Mouse (Mus musculus): ENCODE results near the gene Eif1ad. TPM values are rescaled to one million over a fixed set of nuclear protein-coding genes. Genes with fewer than 3 reads are reported as not detected.
"Not testable (repeated sequence)": the region's sequence is repeated elsewhere in the genome, so short reads cannot be mapped to it uniquely, and the experiment has no call there.

Eif1ad gene
- 26.0 and 39.5 TPM in 2 replicates for polyA plus RNA-seq (2012; ENCODE audit: insufficient read depth, insufficient read length, missing spikeins)

DNA sequence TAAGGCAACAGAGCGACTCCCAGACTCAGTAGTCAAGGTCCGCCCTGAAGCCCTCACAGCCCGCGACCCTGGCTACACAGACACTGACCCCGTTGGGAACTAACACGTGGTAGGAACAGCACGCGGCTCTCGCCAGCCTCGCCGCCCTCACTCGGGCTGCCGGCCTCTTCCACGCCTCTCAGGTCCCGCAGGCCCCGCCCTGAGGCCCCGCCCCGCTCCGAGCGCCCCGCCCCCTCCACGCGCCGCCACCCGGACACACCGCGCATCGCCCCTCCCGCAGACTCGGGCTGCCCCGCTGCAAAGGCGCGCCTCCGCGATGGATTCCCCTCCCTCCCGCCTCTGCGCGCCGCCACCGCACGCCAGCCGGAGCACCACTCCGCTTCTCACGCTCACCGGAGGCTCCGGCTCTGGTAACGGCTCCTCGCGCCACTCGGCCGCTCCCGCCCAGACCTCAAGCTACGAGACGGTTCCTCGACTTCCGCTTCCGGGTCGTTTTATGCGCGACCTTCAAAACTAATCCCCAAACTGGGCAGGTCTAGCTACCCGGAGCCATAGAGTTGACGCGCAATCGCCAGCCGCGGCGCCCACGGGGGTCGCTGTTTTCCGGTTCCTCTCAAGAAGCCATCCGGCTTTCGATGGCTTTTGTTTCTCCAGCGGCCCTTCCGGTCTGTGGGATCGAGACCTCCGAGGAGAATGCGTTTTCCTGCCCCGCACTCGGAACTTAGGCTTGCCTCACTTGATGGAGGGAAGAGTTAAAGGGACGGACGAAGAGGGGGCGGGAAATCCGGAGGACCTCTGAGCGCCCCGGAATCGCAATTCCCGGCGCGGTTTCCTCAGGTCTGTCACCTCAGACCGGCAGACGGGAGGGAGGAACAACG lies at the start of gene Eif1ad:
Gene Eif1ad, plus strand, starts transcription at position 567 of the 878 bp plus-strand sequence.
- Histone ChIP-seq H3K4me3 (ENCODE audit: insufficient read depth, low read depth, low read length) (peak within 1 kb of the TSS; percentile 85), H3K27ac (replicated peaks; ENCODE audit: low read depth, low read length) (peak within 1 kb of the TSS; percentile 94), H3K4me1 (ENCODE audit: control insufficient read depth, insufficient read depth, insufficient read length, low read length) (peaks cover 20% of the 10 kb centered on the region)

DNA sequence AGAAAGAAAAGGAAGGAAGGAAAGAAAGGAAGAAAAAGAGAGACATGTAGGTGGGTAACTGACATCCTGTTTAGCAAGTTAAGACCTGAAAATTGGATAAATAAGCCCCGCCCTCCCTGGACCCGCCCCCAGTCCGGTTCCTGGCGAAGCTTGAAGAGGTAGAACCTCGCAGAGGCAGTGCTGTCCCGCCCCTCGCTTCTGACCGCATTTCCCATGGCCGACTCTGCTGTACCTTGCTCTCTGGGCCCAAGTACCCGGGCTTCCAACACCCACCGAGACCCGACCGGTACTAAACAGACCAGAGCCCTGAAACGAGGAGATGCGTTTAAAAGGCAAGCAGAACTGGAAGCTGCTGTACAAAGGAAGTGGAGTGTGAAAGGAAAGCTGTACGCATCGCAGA lies 42.7 kb upstream of the Eif1ad start:
- no peak overlapping the region for H3K27ac ChIP-seq (replicated peaks; ENCODE audit: low read depth, low read length)
- no peak overlapping the region for H3K4me3 ChIP-seq (ENCODE audit: insufficient read depth, low read depth, low read length)
- H3K4me1 ChIP-seq (ENCODE audit: control insufficient read depth, insufficient read depth, insufficient read length, low read length): no peaks in the 10 kb centered on the region

DNA sequence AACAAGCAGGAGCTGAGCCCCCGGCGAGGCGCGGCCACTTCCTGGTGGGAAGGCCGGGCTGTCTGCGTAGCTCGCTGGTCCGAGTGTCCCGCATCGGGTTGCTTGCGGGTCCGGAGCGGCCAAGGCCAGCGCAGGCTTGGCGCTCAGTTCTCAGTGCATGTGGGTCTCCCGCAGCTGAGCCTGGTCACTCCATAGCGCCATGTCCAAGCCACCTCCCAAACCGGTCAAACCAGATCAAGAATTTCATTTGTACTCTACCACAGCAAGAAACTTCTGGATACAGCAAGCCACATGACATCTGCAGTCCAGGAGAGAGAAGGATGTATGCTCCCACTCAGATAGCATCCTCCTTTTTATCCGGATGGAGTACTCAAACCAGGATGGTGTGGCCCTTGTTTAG lies 38.6 kb upstream of the Eif1ad start:
- Histone ChIP-seq H3K27ac (replicated peaks; ENCODE audit: low read depth, low read length) (no peak overlapping the region), H3K4me1 (ENCODE audit: control insufficient read depth, insufficient read depth, insufficient read length, low read length) (no peaks in the 10 kb centered on the region), H3K4me3 (ENCODE audit: insufficient read depth, low read depth, low read length) (no peak overlapping the region)

DNA sequence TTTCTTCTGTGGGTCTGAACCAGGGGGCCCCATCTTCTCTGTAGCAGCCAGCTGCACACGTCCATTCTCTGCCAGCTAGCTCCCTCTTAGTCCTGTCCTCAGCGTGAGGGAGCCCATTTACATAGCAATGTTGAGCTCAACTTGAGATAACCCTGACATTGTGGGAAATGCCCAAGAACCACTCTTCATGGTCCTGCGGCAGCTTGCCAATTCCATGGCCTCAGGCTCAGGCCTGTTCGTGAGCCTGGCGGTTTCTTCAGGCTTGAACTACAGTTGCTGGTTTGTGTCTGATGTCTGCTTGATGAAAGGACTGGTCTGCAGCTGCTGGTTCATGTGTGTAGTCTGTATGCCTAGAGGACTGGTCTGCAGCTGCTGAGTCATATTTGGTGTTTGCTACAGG lies 31.8 kb upstream of the Eif1ad start:
- H3K27ac ChIP-seq (replicated peaks; ENCODE audit: low read depth, low read length): no peak overlapping the region
- H3K4me1 ChIP-seq (ENCODE audit: control insufficient read depth, insufficient read depth, insufficient read length, low read length): no peaks in the 10 kb centered on the region
- no peak overlapping the region for H3K4me3 ChIP-seq (ENCODE audit: insufficient read depth, low read depth, low read length)

DNA sequence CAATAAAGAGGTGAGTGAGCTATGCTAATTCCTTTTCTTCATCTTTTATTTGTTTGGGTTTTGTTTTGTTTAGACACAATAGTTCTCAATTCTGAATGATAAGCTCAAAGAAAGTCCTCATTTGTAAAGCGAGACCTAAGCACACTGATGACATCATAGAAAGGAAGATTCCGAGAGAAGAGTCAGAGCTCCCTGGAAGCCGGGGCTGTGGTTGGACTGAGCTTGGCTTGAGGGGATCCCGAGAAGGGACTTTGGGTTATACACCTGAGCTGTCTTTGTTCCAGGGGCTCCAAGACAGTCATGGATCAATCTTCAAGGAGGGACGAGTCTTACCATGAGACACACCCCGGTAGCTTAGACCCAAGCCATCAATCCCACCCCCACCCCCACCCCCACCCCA lies 31.1 kb upstream of the Eif1ad start, which contains the start of gene Catsper1:
Gene Catsper1, plus strand, starts transcription at position 301 of the 400 bp plus-strand sequence.
- Histone ChIP-seq H3K4me3 (ENCODE audit: insufficient read depth, low read depth, low read length) (no peak within 1 kb of the TSS), H3K4me1 (ENCODE audit: control insufficient read depth, insufficient read depth, insufficient read length, low read length) (no peaks in the 10 kb centered on the region), H3K27ac (replicated peaks; ENCODE audit: low read depth, low read length) (no peak within 1 kb of the TSS)

DNA sequence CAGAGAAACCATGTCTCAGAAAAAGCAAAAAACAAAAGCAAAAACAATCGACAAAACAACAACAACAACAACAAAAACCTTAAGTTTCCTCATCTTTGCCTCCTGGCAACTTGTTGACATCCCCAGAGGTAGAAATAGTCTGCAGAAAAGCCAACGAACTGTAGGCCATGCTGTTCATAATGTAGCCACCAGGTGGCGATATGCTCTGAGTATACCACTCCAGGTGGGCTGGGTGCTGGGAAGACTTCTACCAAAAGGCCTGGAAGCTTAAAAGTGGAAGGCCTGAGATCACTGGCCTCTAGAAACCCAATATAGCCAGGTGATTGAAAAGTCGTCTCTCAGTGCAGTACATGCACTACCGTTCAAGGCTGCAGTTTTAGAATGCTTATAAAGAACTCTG lies 28.6 kb upstream of the Eif1ad start:
- H3K4me3 ChIP-seq (ENCODE audit: insufficient read depth, low read depth, low read length): no peak overlapping the region
- H3K4me1 ChIP-seq (ENCODE audit: control insufficient read depth, insufficient read depth, insufficient read length, low read length): 0 out of 2 replicates have a peak, but pooled peaks cover 4% of the 10 kb centered on the region
- H3K27ac ChIP-seq (replicated peaks; ENCODE audit: low read depth, low read length): no peak overlapping the region

DNA sequence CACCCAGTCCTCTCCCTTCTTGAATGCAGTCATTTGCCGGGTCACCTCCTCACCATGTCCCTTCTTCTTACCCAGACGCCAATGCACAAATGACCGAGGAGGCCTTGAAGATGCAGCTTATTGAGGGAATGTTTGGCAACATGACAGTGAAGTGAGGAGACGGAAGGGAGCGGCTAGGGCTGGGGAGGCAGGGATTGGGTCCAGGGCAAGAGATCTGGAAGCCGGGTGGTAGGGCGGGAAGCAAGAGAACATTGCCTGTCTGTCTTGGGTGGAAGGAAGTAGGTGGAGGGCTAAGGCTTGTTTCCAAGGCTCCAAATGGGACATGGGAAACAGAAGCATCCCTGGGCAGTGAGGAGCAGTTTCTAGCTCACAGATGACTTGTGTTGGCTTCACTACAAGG lies 25.2 kb upstream of the Eif1ad start:
- peak overlapping the region; percentile 65 for H3K27ac ChIP-seq (replicated peaks; ENCODE audit: low read depth, low read length)
- H3K4me3 ChIP-seq (ENCODE audit: insufficient read depth, low read depth, low read length): no peak overlapping the region
- H3K4me1 ChIP-seq (ENCODE audit: control insufficient read depth, insufficient read depth, insufficient read length, low read length): peaks cover 15% of the 10 kb centered on the region; the same call in 1 of the 2 replicates

DNA sequence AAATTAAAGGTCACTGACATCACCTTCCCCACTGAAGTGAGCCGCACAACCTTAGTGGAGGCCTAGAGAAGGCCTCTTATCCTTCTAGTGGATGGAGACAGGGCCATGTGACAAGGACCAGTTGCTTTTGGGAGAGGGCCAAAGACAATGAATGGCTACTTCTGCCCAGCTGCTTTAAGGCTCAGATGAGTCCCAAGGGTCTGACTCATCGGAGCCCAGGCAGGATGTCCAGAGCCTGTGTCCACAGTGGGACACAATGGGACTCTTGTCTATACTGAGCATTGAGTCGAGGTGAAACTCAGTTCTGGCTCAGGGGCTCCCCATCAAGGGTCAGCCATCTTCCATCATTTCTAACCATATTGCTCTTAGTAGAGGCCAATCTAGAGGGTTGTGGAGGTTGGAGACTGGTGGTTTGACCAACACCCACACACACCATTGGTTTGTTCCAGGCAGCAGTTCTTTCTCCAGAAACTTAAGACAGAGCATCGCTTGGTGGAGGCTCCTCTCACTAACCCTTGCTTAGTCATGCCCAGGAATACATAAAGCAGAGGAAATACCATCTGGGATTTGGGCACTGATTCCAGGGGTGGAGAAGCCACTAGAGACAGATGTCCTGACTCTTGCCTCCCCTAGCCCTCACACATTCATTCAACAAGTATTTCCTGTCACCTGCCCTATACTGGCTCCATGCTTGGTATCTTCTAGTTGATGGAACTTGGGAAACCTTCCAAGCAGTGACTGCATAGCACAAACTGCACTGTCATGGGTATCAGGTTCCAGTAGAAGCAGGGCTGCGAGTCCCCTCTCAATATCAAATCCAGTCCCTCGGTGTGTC lies 21.0 kb upstream of the Eif1ad start:
- Histone ChIP-seq H3K27ac (replicated peaks; ENCODE audit: low read depth, low read length) (peak overlapping the region; percentile 72), H3K4me3 (ENCODE audit: insufficient read depth, low read depth, low read length) (no peak overlapping the region)

DNA sequence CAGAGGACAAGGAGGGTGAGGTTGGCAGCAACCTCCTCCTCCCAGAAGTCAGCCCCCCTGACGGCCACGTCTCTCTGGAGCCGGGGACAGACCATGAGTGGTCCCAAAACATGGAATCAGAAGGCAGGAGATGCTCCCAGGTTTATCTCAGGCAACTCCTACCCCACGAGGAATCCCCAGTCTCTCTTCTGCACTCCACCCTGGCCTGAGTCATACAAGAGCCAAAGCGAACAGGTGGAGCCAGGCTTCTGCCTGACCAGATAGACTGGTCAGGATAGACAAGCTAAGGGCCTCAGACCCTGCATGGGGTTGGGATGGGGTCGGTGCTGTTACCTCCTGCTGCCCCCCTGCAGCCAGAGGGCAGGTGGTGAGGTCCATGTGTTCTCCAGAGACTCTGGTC lies 18.5 kb upstream of the Eif1ad start:
- no peak overlapping the region for H3K4me3 ChIP-seq (ENCODE audit: insufficient read depth, low read depth, low read length)
- no peak overlapping the region for H3K27ac ChIP-seq (replicated peaks; ENCODE audit: low read depth, low read length)
- H3K4me1 ChIP-seq (ENCODE audit: control insufficient read depth, insufficient read depth, insufficient read length, low read length): peaks cover 14% of the 10 kb centered on the region; the same call in 1 of the 2 replicates

More for the DNA sequence above, 21.0 kb upstream of the Eif1ad start:
- peaks cover 18% of the 10 kb centered on the region; the same call in 1 of the 2 replicates for H3K4me1 ChIP-seq (ENCODE audit: control insufficient read depth, insufficient read depth, insufficient read length, low read length)

DNA sequence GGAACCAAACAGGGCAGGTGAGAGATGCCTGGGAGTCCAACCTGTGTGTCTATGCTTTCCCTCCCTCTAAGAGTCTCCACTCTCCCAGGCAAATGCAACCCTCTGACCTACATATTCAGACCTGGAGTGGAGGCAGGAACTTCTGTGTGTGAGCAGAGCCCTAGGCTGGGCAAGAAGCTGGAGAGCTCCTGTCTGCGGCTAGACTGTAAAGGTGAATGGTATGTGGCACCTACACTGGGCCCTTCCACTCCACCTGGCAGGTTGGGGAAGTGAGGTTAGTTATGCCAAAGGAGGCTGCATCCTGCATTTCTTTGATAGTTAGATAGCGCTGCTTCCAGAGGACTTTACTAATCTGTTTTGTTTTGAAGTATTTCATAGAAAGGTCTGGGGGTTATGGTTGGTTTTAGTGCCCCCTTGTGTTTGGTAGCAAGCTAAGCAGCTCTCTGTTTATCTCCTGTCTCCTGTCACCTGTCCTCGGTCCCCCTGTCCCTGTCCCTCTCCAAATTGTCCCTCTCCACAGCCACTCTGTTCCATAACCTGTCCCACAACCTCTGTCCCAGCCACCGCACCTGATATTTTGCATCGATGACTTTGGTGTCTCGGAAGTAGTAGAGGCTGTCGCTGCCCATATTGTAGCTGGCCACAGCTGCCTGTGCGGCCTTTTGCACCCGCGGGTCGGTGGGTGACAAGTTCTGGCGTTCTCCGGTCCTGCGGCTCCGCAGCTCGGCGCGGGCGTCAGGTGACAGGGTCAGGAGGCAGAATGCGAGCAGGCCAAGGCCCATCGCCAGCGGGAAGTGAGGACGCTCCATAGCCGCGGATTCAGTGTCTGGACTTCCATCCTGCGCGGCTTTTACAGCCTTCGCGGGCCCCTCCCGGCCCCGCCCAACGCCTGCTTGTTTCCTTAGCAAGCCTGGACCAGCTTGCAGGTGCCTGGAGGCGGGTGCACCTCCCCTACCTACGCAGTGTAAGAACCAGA lies 17.7 kb upstream of the Eif1ad start:
- peaks cover 14% of the 10 kb centered on the region; the same call in 1 of the 2 replicates for H3K4me1 ChIP-seq (ENCODE audit: control insufficient read depth, insufficient read depth, insufficient read length, low read length)
- no peak overlapping the region for H3K27ac ChIP-seq (replicated peaks; ENCODE audit: low read depth, low read length)
- peak overlapping the region; percentile 50 for H3K4me3 ChIP-seq (ENCODE audit: insufficient read depth, low read depth, low read length)

DNA sequence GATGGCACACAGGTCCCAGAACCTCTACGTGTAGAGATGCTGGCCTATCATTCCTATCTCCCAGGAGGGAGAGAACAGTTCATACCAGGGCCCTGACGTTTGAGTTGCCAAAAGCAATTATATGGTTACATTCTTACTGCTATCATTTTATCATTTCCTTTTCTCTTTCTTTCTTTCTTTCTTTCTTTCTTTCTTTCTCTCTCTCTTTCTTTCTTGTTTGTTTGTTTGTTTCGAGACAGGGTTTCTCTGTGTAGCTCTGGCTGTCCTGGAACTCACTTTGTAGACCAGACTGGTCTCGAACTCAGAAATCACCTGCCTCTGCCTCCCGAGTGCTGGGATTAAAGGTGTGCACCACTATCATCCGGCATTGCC lies 17.1 kb upstream of the Eif1ad start, which contains the start of gene Cst6:
Gene Cst6, minus strand, starts transcription at position 73 of the 372 bp plus-strand sequence.
- H3K27ac ChIP-seq (replicated peaks; ENCODE audit: low read depth, low read length): not testable (repeated sequence)

DNA sequence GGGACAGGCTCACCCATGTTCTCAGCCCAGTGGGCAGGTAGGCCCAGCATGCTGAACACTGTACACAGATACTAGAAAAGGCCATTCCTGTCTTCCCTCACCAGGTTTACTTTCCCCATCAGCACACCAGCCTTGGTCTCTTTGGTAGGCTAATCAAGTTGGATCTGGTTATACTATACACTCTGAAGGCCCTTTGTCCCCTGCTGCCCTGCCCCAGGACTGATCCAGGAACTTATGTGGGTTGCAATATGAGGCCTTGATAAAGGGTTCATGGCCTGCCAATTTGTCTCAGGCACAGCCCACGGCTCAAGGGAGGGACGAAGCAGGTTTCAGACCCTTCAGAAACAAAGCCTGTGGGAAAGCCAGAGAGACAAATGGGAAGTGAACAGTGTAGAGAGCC lies 12.9 kb upstream of the Eif1ad start:
- no peak overlapping the region for H3K4me3 ChIP-seq (ENCODE audit: insufficient read depth, low read depth, low read length)
- H3K27ac ChIP-seq (replicated peaks; ENCODE audit: low read depth, low read length): no peak overlapping the region
- no peaks in the 10 kb centered on the region for H3K4me1 ChIP-seq (ENCODE audit: control insufficient read depth, insufficient read depth, insufficient read length, low read length)

More for the DNA sequence above, 17.1 kb upstream of the Eif1ad start, which contains the start of gene Cst6:
- peak within 1 kb of the TSS; percentile 50 for H3K4me3 ChIP-seq (ENCODE audit: insufficient read depth, low read depth, low read length)
- H3K4me1 ChIP-seq (ENCODE audit: control insufficient read depth, insufficient read depth, insufficient read length, low read length): peaks cover 14% of the 10 kb centered on the region; the same call in 1 of the 2 replicates

DNA sequence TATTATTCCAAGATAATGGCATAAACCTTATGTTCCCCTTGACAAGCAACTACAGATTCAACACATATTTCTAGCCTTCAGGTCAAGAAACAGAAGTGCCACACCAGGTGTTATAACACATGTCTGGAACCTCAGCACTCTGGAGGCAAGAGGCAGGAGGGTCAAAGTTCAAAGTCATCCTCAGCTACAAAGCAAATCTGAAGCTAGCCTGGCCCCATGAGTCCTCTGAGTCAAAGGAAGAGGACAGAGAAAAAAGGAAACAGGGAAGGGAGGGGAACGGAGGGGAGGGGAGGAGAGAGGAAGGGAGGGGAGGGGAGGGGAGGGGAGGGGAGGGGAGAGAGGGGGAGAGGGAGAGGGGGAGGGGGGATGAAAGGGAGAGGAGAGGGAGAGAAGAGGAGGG lies 10.5 kb upstream of the Eif1ad start:
- Histone ChIP-seq H3K4me1 (ENCODE audit: control insufficient read depth, insufficient read depth, insufficient read length, low read length) (no peaks in the 10 kb centered on the region), H3K27ac (replicated peaks; ENCODE audit: low read depth, low read length) (no peak overlapping the region), H3K4me3 (ENCODE audit: insufficient read depth, low read depth, low read length) (no peak overlapping the region)

DNA sequence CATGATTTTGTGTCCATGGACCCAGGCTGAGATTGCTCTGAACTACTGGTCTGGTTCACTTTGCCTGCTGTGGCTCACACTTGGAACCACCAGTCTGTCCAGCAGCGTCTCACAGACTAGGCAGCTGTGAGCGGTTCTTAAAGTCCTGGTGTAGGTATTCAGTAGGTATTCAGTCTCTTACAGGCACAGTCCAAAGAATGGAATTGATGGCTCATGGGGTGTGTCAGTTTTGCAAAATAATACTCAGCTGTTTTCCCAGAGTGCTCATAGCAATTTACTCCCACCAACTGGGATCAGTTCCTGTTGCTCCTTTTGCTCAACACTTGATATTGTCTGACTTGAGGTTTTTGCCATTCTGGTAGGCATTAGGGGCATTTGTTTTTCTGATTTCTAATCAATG lies 4.4 kb upstream of the Eif1ad start:
- Histone ChIP-seq H3K4me3 (ENCODE audit: insufficient read depth, low read depth, low read length) (no peak overlapping the region), H3K27ac (replicated peaks; ENCODE audit: low read depth, low read length) (no peak overlapping the region), H3K4me1 (ENCODE audit: control insufficient read depth, insufficient read depth, insufficient read length, low read length) (peaks cover 10% of the 10 kb centered on the region)

Data from brown adipose tissue, adult 24 weeks (tissue).